Mouse (Mus musculus): ENCODE data around the gene Fn3k. TPM values are rescaled to one million over a fixed set of nuclear protein-coding genes. Genes with fewer than 3 reads are reported as not detected.

Fn3k gene
- total and polyA plus RNA-seq, 3 experiments: 0.07 to 0.27 TPM; not detected in 1

- TF ChIP-seq MYB (IDR thresholded peaks at IDR 0.05; ENCODE audit: low read depth, low read length) (no peak), MAFK (IDR thresholded peaks at IDR 0.05; ENCODE audit: borderline replicate concordance, low read depth, low read length) (no peak), HCFC1 (IDR thresholded peaks at IDR 0.05; ENCODE audit: low read depth, low read length) (peak; percentile 40; the same call in 1 of the 2 replicates), POLR2A (IDR thresholded peaks at IDR 0.05; ENCODE audit: control insufficient read depth in 1 of 2, insufficient read depth in 1 of 2, low read depth in 1 of 2, low read length in 2 of 2, poor library complexity in 1 of 2) (peak in 1 of 2 experiments; percentile 48; a peak in 1 of 4 replicates), SIN3A (IDR thresholded peaks at IDR 0.05; ENCODE audit: low read length) (peak; percentile 68), BHLHE40 (IDR thresholded peaks at IDR 0.05; ENCODE audit: borderline replicate concordance, low read depth, low read length) (no peak; the same call in 1 of the 2 replicates), CHD1 (IDR thresholded peaks at IDR 0.05; ENCODE audit: low read depth, low read length) (no peak), RCOR1 (IDR thresholded peaks at IDR 0.05; ENCODE audit: low read depth, low read length) (no peak), E2F4 (IDR thresholded peaks at IDR 0.05; ENCODE audit: borderline replicate concordance, low read depth, low read length) (no peak), ZNF384 (IDR thresholded peaks at IDR 0.05; ENCODE audit: low read depth, low read length) (peak; percentile 74), POLR2AphosphoS5 (IDR thresholded peaks at IDR 0.05; ENCODE audit: borderline replicate concordance, low read depth, low read length) (no peak), MYC (IDR thresholded peaks at IDR 0.05; ENCODE audit: low read depth, low read length) (peak; percentile 96), MAX (IDR thresholded peaks at IDR 0.05; ENCODE audit: low read length) (peak; percentile 94)
Measured at GRCm38 (mm10) chr11:121420379-121420778, 14.3 kb upstream of the Fn3k start (continued).

GRCm38 (mm10) chr11:121420830-121421552 lies 13.7 kb upstream of the Fn3k start, which contains the start of gene Fn3krp:
Gene Fn3krp, plus strand, starts transcription at chr11:121421401.
- peak; percentile 100 for DNase-seq (ENCODE audit: low read depth, low spot score)
- H3K9ac ChIP-seq (ENCODE audit: control insufficient read depth, low read depth, low read length, poor library complexity, severe bottlenecking): peak within 1 kb of the TSS; percentile 83
- H3K4me1 ChIP-seq (ENCODE audit: control insufficient read depth in 1 of 2, insufficient read depth in 2 of 2, low read length in 2 of 2): peaks cover 2 to 5% of the 10 kb centered on the region in 2 experiments
- H3K79me2 ChIP-seq (ENCODE audit: control insufficient read depth, insufficient read depth, low read length, poor library complexity): peaks cover 3% of the 10 kb centered on the region; the same call in 1 of the 2 replicates
- peak within 1 kb of the TSS; percentile 91 to 94 for H3K4me3 ChIP-seq (ENCODE audit: control insufficient read depth in 1 of 2, insufficient read depth in 1 of 2, low read depth in 2 of 2, low read length in 2 of 2)
- no peaks in the 10 kb centered on the region for H3K27me3 ChIP-seq (ENCODE audit: control insufficient read depth in 1 of 2, insufficient read depth in 2 of 2, low read length in 2 of 2)
- peak within 1 kb of the TSS; percentile 61 for H3K27ac ChIP-seq (ENCODE audit: control insufficient read depth, low read depth, low read length)
- H3K9me3 ChIP-seq (replicated peaks; ENCODE audit: insufficient read depth, low read length): no peaks in the 10 kb centered on the region
- H3K36me3 ChIP-seq (ENCODE audit: control insufficient read depth in 1 of 2, insufficient read depth in 2 of 2, low read length in 2 of 2): peaks cover 0 to 11% of the 10 kb centered on the region in 2 experiments; a peak in 2 of 4 replicates
- TF ChIP-seq TBP (IDR thresholded peaks at IDR 0.05; ENCODE audit: low read depth, low read length) (peak; percentile 58), GABPA (IDR thresholded peaks at IDR 0.05; ENCODE audit: low read depth, low read length) (no peak), MAX (IDR thresholded peaks at IDR 0.05; ENCODE audit: low read length) (peak; percentile 67), JUND (IDR thresholded peaks at IDR 0.05; ENCODE audit: low read depth, low read length) (no peak), USF2 (IDR thresholded peaks at IDR 0.05; ENCODE audit: borderline replicate concordance in 1 of 2, insufficient read depth in 1 of 2, low read depth in 1 of 2, low read length in 2 of 2) (no peak), MYC (IDR thresholded peaks at IDR 0.05; ENCODE audit: low read depth, low read length) (no peak), NRF1 (IDR thresholded peaks at IDR 0.05; ENCODE audit: insufficient read depth, low read depth, low read length, poor library complexity, severe bottlenecking) (peak; percentile 56; the same call in 1 of the 2 replicates), POLR2A (IDR thresholded peaks at IDR 0.05; ENCODE audit: control insufficient read depth in 1 of 2, insufficient read depth in 1 of 2, low read depth in 1 of 2, low read length in 2 of 2, poor library complexity in 1 of 2) (peak; percentile 66 to 83), ETS1 (IDR thresholded peaks at IDR 0.05; ENCODE audit: low read depth, low read length) (peak; percentile 21), RAD21 (IDR thresholded peaks at IDR 0.05; ENCODE audit: low read depth, low read length) (no peak), ZMIZ1 (IDR thresholded peaks at IDR 0.05; ENCODE audit: low read depth, low read length) (peak; percentile 78), POLR2AphosphoS5 (IDR thresholded peaks at IDR 0.05; ENCODE audit: borderline replicate concordance, low read depth, low read length) (no peak), HCFC1 (IDR thresholded peaks at IDR 0.05; ENCODE audit: low read depth, low read length) (peak; percentile 67), CHD1 (IDR thresholded peaks at IDR 0.05; ENCODE audit: low read depth, low read length) (no peak), KAT2A (conservative IDR thresholded peaks at IDR 0.05; ENCODE audit: low read depth, low read length) (0 out of 2 replicates have a peak, but pooled peaks have one; percentile 34), MAZ (IDR thresholded peaks at IDR 0.05; ENCODE audit: low read depth, low read length) (peak; percentile 67; the same call in 1 of the 2 replicates), MEF2A (IDR thresholded peaks at IDR 0.05; ENCODE audit: extremely low read depth, insufficient replicate concordance, low read depth, low read length, poor library complexity, severe bottlenecking) (no peak), NELFE (IDR thresholded peaks at IDR 0.05; ENCODE audit: low read depth, low read length) (peak; percentile 69), EP300 (IDR thresholded peaks at IDR 0.05; ENCODE audit: low read depth in 1 of 2, low read length in 2 of 2) (0 out of 4 replicates have a peak, but pooled peaks of 1 of the 2 experiments have one; percentile 15), SIN3A (IDR thresholded peaks at IDR 0.05; ENCODE audit: low read length) (peak; percentile 68), POLR2AphosphoS2 (IDR thresholded peaks at IDR 0.05; ENCODE audit: low read length) (peak; percentile 59; the same call in 1 of the 2 replicates), UBTF (IDR thresholded peaks at IDR 0.05; ENCODE audit: borderline replicate concordance, insufficient read depth, low read depth, low read length) (no peak), ZNF384 (IDR thresholded peaks at IDR 0.05; ENCODE audit: low read depth, low read length) (no peak), TCF12 (IDR thresholded peaks at IDR 0.05; ENCODE audit: low read depth, low read length) (peak; percentile 50), ELF1 (IDR thresholded peaks at IDR 0.05; ENCODE audit: low read depth, low read length) (peak; percentile 62)

Measured in MEL (cell line).